Mouse (Mus musculus) liver, embryonic 14.5 days (tissue): ENCODE measurements at regions not wholly inside any gene's neighbourhood (a gene's known extent, or its start where the extent isn't known, plus 50 kb on each side); places are given as distances from the start of the nearest gene placed in this dataset.

Experiments used
- CTCF ChIP-seq: IDR thresholded peaks from 2 replicates; pipeline ENCODE4 v1.5.1; 2016; ENCODE audit warnings: antibody characterized with exemption, low read depth, control low read depth
- EP300 ChIP-seq: IDR thresholded peaks from 2 replicates; pipeline ENCODE4 v1.6.1; 2016; ENCODE audit warnings: antibody characterized with exemption, low read depth

GRCm38 (mm10) chr1:181284301-181285197 lies 67.9 kb upstream of the Cnih3 start:
- TF ChIP-seq CTCF (peak; percentile 58), EP300 (no peak)
